Comparison of ENCODE assay signal across 21 mouse cellular contexts in genomic region chr9:77586806-77587591, GRCm38 (mm10). TPM values are rescaled to one million over a fixed set of nuclear protein-coding genes. Genes with fewer than 3 reads are reported as not detected.
A peak's percentile ranks its signal among the peaks of the same experiment; 100 is the strongest.
DNase-seq lines count a peak whose midpoint lies in the region; ATAC-seq and TF ChIP-seq lines count a peak whose summit lies in the region.
"Had no signal": no experiment of that assay in that cellular context is flagged by ENCODE, and none has a peak within 500 bp of the region (broad histone marks: within the 10 kb centered on the region; RNA-seq: fewer than 3 reads in every experiment).

No protein-coding gene starts in this region.

- DNase-seq in midbrain, embryonic 14.5 days = peak; percentile 17
- DNase-seq in midbrain, postnatal 0 days (ENCODE audit: low spot score) = no peak
- peak; percentile 15 for DNase-seq in forebrain, embryonic 14.5 days (ENCODE audit: low spot score)
- DNase-seq in stomach, postnatal 0 days (ENCODE audit: low spot score) = no peak
- no peak for DNase-seq in kidney, adult 11 months
- DNase-seq in layer of hippocampus, adult 11-12 months (ENCODE audit: low spot score) = no peak
- DNase-seq: cerebellum, adult 9-10 months; embryo, embryonic 11 days; gastrocnemius, postnatal 14 days; kidney, postnatal 14 days; lung, adult 2 months; right cerebral cortex, postnatal 25 days; thymus, postnatal 14 days had no signal

- WGBS in midbrain, embryonic 14.5 days = 29% methylated on average over 6 of the region's 6 CpGs
- WGBS in midbrain, postnatal 0 days = 30% methylated on average over 6 of the region's 6 CpGs
- WGBS in forebrain, embryonic 14.5 days = 14% methylated on average over 6 of the region's 6 CpGs
- 66% methylated on average over 6 of the region's 6 CpGs for WGBS in stomach, postnatal 0 days

- H3K27ac ChIP-seq in midbrain, embryonic 14.5 days (replicated peaks; ENCODE audit: low read depth, low read length) = no peak overlapping the region
- H3K27ac ChIP-seq in midbrain, postnatal 0 days (ENCODE audit: low read depth, low read length) = no peak overlapping the region
- no peak overlapping the region for H3K27ac ChIP-seq in forebrain, embryonic 14.5 days (ENCODE audit: low read depth, low read length)
- H3K27ac ChIP-seq in stomach, postnatal 0 days (replicated peaks) = peak overlapping the region; percentile 61
- H3K27ac ChIP-seq: hindbrain, embryonic 10.5 days; limb, embryonic 12.5 days had no signal

- H3K9ac ChIP-seq in midbrain, embryonic 14.5 days (replicated peaks; ENCODE audit: low read length) = no peak overlapping the region
- no peak overlapping the region for H3K9ac ChIP-seq in midbrain, postnatal 0 days (replicated peaks; ENCODE audit: low read length, poor library complexity, severe bottlenecking)
- H3K9ac ChIP-seq in forebrain, embryonic 14.5 days (ENCODE audit: low read length) = no peak overlapping the region
- H3K9ac ChIP-seq in stomach, postnatal 0 days (ENCODE audit: low read length) = no peak overlapping the region
- H3K9ac ChIP-seq: heart, embryonic 12.5 days; limb, embryonic 12.5 days had no signal

- H3K9me3 ChIP-seq in midbrain, embryonic 14.5 days (ENCODE audit: control insufficient read depth, low read length) = no peaks in the 10 kb centered on the region
- H3K9me3 ChIP-seq in midbrain, postnatal 0 days (ENCODE audit: low read length) = no peaks in the 10 kb centered on the region
- no peaks in the 10 kb centered on the region for H3K9me3 ChIP-seq in forebrain, embryonic 14.5 days (replicated peaks; ENCODE audit: control insufficient read depth, low read length)
- no peaks in the 10 kb centered on the region for H3K9me3 ChIP-seq in stomach, postnatal 0 days (ENCODE audit: control insufficient read depth, low read length)
- H3K9me3 ChIP-seq: heart, embryonic 12.5 days; hindbrain, embryonic 10.5 days; limb, embryonic 12.5 days had no signal

- H3K27me3 ChIP-seq in midbrain, embryonic 14.5 days (ENCODE audit: control insufficient read depth, insufficient read depth, low read length) = no peaks in the 10 kb centered on the region
- no peaks in the 10 kb centered on the region for H3K27me3 ChIP-seq in midbrain, postnatal 0 days (ENCODE audit: insufficient read depth, low read length)
- H3K27me3 ChIP-seq in forebrain, embryonic 14.5 days (replicated peaks; ENCODE audit: control insufficient read depth, insufficient read depth, low read length) = no peaks in the 10 kb centered on the region
- H3K27me3 ChIP-seq in stomach, postnatal 0 days (ENCODE audit: control insufficient read depth, insufficient read depth, low read length) = no peaks in the 10 kb centered on the region
- H3K27me3 ChIP-seq: heart, embryonic 12.5 days; limb, embryonic 12.5 days; Patski had no signal

- H3K4me1 ChIP-seq in midbrain, embryonic 14.5 days (ENCODE audit: control insufficient read depth, insufficient read depth, low read length) = 0 out of 2 replicates have a peak, but pooled peaks cover 6% of the 10 kb centered on the region
- no peaks in the 10 kb centered on the region for H3K4me1 ChIP-seq in midbrain, postnatal 0 days (ENCODE audit: insufficient read depth, low read length)
- peaks cover 10% of the 10 kb centered on the region; the same call in 1 of the 2 replicates for H3K4me1 ChIP-seq in forebrain, embryonic 14.5 days (ENCODE audit: control insufficient read depth, insufficient read depth, low read length)
- no peaks in the 10 kb centered on the region for H3K4me1 ChIP-seq in stomach, postnatal 0 days (replicated peaks; ENCODE audit: control insufficient read depth, insufficient read depth)
- H3K4me1 ChIP-seq: heart, embryonic 12.5 days; limb, embryonic 12.5 days had no signal

- no peaks in the 10 kb centered on the region for H3K36me3 ChIP-seq in midbrain, embryonic 14.5 days (ENCODE audit: control insufficient read depth, insufficient read depth, low read length)
- no peaks in the 10 kb centered on the region for H3K36me3 ChIP-seq in midbrain, postnatal 0 days (ENCODE audit: insufficient read depth, low read length)
- H3K36me3 ChIP-seq in forebrain, embryonic 14.5 days (ENCODE audit: control insufficient read depth, insufficient read depth, low read length) = no peaks in the 10 kb centered on the region
- no peaks in the 10 kb centered on the region for H3K36me3 ChIP-seq in stomach, postnatal 0 days (ENCODE audit: control insufficient read depth, insufficient read depth, low read length)
- H3K36me3 ChIP-seq: heart, embryonic 12.5 days; hindbrain, embryonic 10.5 days; limb, embryonic 12.5 days had no signal

- no peak overlapping the region for H3K4me3 ChIP-seq in midbrain, embryonic 14.5 days (replicated peaks; ENCODE audit: low read depth, low read length)
- no peak overlapping the region for H3K4me3 ChIP-seq in midbrain, postnatal 0 days (ENCODE audit: low read depth, low read length)
- no peak overlapping the region for H3K4me3 ChIP-seq in forebrain, embryonic 14.5 days (ENCODE audit: low read depth, low read length)
- no peak overlapping the region for H3K4me3 ChIP-seq in stomach, postnatal 0 days (ENCODE audit: low read depth, low read length)
- H3K4me3 ChIP-seq: heart, embryonic 12.5 days; hindbrain, embryonic 10.5 days; limb, embryonic 12.5 days; myocyte had no signal

- H3K4me2 ChIP-seq in midbrain, embryonic 14.5 days (ENCODE audit: low read length) = no peak overlapping the region
- H3K4me2 ChIP-seq in midbrain, postnatal 0 days (ENCODE audit: low read depth, low read length, poor library complexity, severe bottlenecking) = no peak overlapping the region
- no peak overlapping the region for H3K4me2 ChIP-seq in forebrain, embryonic 14.5 days (ENCODE audit: low read length)
- H3K4me2 ChIP-seq in stomach, postnatal 0 days (replicated peaks; ENCODE audit: low read depth) = no peak overlapping the region
- H3K4me2 ChIP-seq: heart, embryonic 12.5 days; limb, embryonic 12.5 days had no signal

- TF ChIP-seq CTCF in midbrain, postnatal 0 days (IDR thresholded peaks at IDR 0.05) = no peak
- TF ChIP-seq CTCF in stomach, postnatal 0 days (IDR thresholded peaks at IDR 0.05; ENCODE audit: low read depth) = no peak

- TF ChIP-seq EP300 in stomach, postnatal 0 days (optimal IDR thresholded peaks at IDR 0.05) = peak; percentile 58

- ATAC-seq in midbrain, embryonic 14.5 days (ENCODE audit: low FRiP score, low TSS enrichment) = no peak
- ATAC-seq in midbrain, postnatal 0 days (ENCODE audit: low FRiP score) = no peak
- peak; percentile 32 for ATAC-seq in activated CD4-positive, CD25-positive, alpha-beta regulatory T cell, adult 4 months
- ATAC-seq in forebrain, embryonic 14.5 days = peak; percentile 51
- ATAC-seq in stomach, postnatal 0 days (ENCODE audit: low FRiP score, low TSS enrichment) = no peak
- ATAC-seq: intestine, postnatal 0 days; Patski had no signal

RNA-seq across cellular contexts. Expression of gene Lrrc1, which starts 42.3 kb away (rescaled TPM):
- polyA plus RNA-seq in midbrain, embryonic 14.5 days (2014; fragmentation: Nextera tagmentation; extraction: Ambion mirVana) = 5.1 and 7.1 TPM in 2 replicates
- 19.1 and 38.6 TPM in 2 replicates for total RNA-seq in midbrain, postnatal 0 days (2014; rRNA removed)
- 4.2 and 4.6 TPM in 2 replicates for polyA plus RNA-seq in midbrain, postnatal 0 days (2015; fragmentation: Nextera tagmentation; extraction: Ambion mirVana)
- 1 to 10 TPM; 2.2 to 3.6 TPM for polyA plus RNA-seq in activated CD4-positive, CD25-positive, alpha-beta regulatory T cell, adult 4 months (2017; shearing (Covaris generic))
- 8.2 and 10.6 TPM in 2 replicates for polyA plus RNA-seq in forebrain, embryonic 14.5 days (2014; fragmentation: Nextera tagmentation; extraction: Ambion mirVana)
- polyA plus RNA-seq in stomach, postnatal 0 days (2015; fragmentation: Nextera tagmentation; extraction: Ambion mirVana) = 14.9 and 16.2 TPM in 2 replicates

RNA-seq across cellular contexts. Expression of gene Klhl31, which starts 49.3 kb away (rescaled TPM):
- polyA plus RNA-seq in midbrain, embryonic 14.5 days (2014; fragmentation: Nextera tagmentation; extraction: Ambion mirVana) = 0.09 TPM in 1 of 2 replicates, not detected in the other
- total RNA-seq in midbrain, postnatal 0 days (2014; rRNA removed) = 0.05 TPM in 2 replicates
- 0.11 and 0.12 TPM in 2 replicates for polyA plus RNA-seq in midbrain, postnatal 0 days (2015; fragmentation: Nextera tagmentation; extraction: Ambion mirVana)
- not detected for polyA plus RNA-seq in activated CD4-positive, CD25-positive, alpha-beta regulatory T cell, adult 4 months (2017; shearing (Covaris generic))
- polyA plus RNA-seq in forebrain, embryonic 14.5 days (2014; fragmentation: Nextera tagmentation; extraction: Ambion mirVana) = 0.05 TPM in 2 replicates
- 0.08 and 0.17 TPM in 2 replicates for polyA plus RNA-seq in stomach, postnatal 0 days (2015; fragmentation: Nextera tagmentation; extraction: Ambion mirVana)
- total RNA-seq: megakaryocyte progenitor cell, adult 5-6 weeks had no signal
- polyA plus RNA-seq: intestine, postnatal 0 days had no signal

Comparison
In these comparisons a context has a peak if more than half of its experiments do, and no peak if none do; other contexts are left out.
1. DNase-seq: peak in midbrain, embryonic 14.5 days (single experiment) and forebrain, embryonic 14.5 days (single experiment); none in midbrain, postnatal 0 days (single experiment), stomach, postnatal 0 days (single experiment), kidney, adult 11 months (single experiment) and layer of hippocampus, adult 11-12 months (single experiment).
2. ATAC-seq: peak in activated CD4-positive, CD25-positive, alpha-beta regulatory T cell, adult 4 months (single experiment) and forebrain, embryonic 14.5 days (single experiment); none in midbrain, embryonic 14.5 days (single experiment), midbrain, postnatal 0 days (single experiment) and stomach, postnatal 0 days (single experiment).